Mouse (Mus musculus) intestine, embryonic 16.5 days (tissue): ENCODE data around the gene Ppargc1a. TPM values are rescaled to one million over a fixed set of nuclear protein-coding genes. Genes with fewer than 3 reads are reported as not detected.
A peak's percentile ranks its signal among the peaks of the same experiment; 100 is the strongest.

ENCODE experiments used
- ATAC-seq: fragments of 200-750 bp; cut with Nextera tagmentation; 2 replicates; pipeline ENCODE4 v1.8.0; 2017; ENCODE audit warnings: moderate TSS enrichment, moderate library complexity
- H3K27ac ChIP-seq: fragments of 300-500 bp; sonication (generic); 2 replicates; pipeline ENCODE4 v1.5.1; 2014; ENCODE audit warnings: mild to moderate bottlenecking, low read length
- H3K27me3 ChIP-seq: fragments of 300-500 bp; sonication (generic); replicated peaks from 2 replicates; pipeline ENCODE4 v1.6.1; 2014; ENCODE audit warnings: low read length, control low read depth, mixed read lengths; ENCODE audit not compliant: control insufficient read depth, insufficient read depth
- H3K36me3 ChIP-seq: fragments of 300-500 bp; sonication (generic); 2 replicates; pipeline ENCODE4 v1.6.1; 2014; ENCODE audit warnings: low read length, control low read depth; ENCODE audit not compliant: control insufficient read depth, insufficient read depth
- H3K4me1 ChIP-seq: fragments of 300-500 bp; sonication (generic); 2 replicates; pipeline ENCODE4 v1.6.1; 2014; ENCODE audit warnings: low read length, control low read depth, mixed read lengths; ENCODE audit not compliant: control insufficient read depth, insufficient read depth
- H3K4me2 ChIP-seq: fragments of 300-500 bp; sonication (generic); 2 replicates; pipeline ENCODE4 v1.6.1; 2014; ENCODE audit warnings: low read depth, low read length, control low read depth
- H3K4me3 ChIP-seq: fragments of 300-500 bp; sonication (generic); 2 replicates; pipeline ENCODE4 v1.5.1; 2014; ENCODE audit warnings: mild to moderate bottlenecking, low read length
- H3K9ac ChIP-seq: fragments of 300-500 bp; sonication (generic); 2 replicates; pipeline ENCODE4 v1.6.1; 2014; ENCODE audit warnings: low read depth, low read length
- H3K9me3 ChIP-seq: fragments of 300-500 bp; sonication (generic); 2 replicates; pipeline ENCODE4 v1.6.1; 2016; ENCODE audit warnings: low read length, control low read depth; ENCODE audit not compliant: control insufficient read depth
- WGBS: fragments of 180-500 bp; shearing (Covaris S2); extraction: QIAGEN DNeasy Blood & Tissue Kit; methylation state at CpG from one replicate; pipeline ENCODE4 v1.1.7; 2014; 5-methylcytosine and 5-hydroxymethylcytosine counted together
- polyA plus RNA-seq: library from polyadenylated mRNA; unstranded; fragments of >200 nt; fragmentation: Nextera tagmentation; extraction: Ambion mirVana; gene quantifications from 2 replicates; pipeline ENCODE4 v1.2.1, GENCODE M21; 2015

Ppargc1a gene
- polyA plus RNA-seq, 1 experiment from 2014 or later: 8.9 TPM

DNA sequence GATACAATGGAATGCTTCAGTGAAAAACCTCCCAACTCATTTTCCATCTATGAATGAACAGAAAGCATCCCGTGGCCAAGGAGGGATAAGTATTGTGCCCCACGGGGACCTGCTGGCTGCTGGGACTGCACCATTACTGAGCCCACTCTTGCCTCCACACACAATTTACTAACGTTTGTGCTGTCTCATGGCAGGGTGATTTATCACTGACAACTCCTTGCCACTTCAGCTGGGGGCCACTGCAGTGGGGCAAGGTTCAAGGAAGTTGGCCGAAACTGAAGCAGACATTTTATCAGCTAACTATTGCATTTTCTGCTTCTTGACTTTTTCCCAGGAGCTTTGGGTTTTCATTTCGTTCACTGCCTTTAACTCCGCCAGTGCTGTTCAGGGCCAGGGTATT, 17.5 kb upstream of the Ppargc1a start:
- H3K4me1 ChIP-seq: peaks cover 3% of the 10 kb centered on the region
- no peak overlapping the region for H3K4me2 ChIP-seq
- WGBS: 37% methylated on average over 6 of the region's 6 CpGs
- 0 out of 2 replicates have a peak overlapping the region, but pooled peaks have one; percentile 2 for H3K9ac ChIP-seq
- peak; percentile 80 for ATAC-seq
- H3K9me3 ChIP-seq: no peaks in the 10 kb centered on the region
- H3K27me3 ChIP-seq: no peaks in the 10 kb centered on the region
- H3K4me3 ChIP-seq: no peak overlapping the region
- H3K36me3 ChIP-seq: no peaks in the 10 kb centered on the region
- peak overlapping the region; percentile 11; the same call in 1 of the 2 replicates for H3K27ac ChIP-seq

DNA sequence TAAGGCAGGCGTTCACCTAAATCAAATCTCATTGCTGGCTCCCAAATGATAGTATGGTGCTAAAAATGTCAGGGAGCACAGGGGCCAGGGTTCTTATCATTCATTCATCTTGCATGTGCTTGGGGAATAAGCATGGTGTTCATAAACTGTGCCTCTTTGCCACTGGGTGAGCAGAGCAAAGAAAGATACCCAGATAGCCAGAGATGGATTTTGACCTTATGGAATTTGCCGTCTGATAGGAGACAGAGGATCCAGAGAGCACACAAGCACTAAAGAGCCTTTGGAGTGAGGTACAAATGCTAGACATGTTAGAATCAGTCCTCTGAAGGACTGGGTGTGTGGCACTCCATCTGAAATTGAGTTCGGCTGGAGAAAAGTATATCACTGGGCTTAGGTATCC, 16.7 kb upstream of the Ppargc1a start:
- Histone ChIP-seq H3K9me3 (no peaks in the 10 kb centered on the region), H3K4me2 (no peak overlapping the region), H3K9ac (no peak overlapping the region), H3K36me3 (no peaks in the 10 kb centered on the region), H3K27ac (no peak overlapping the region), H3K4me1 (peaks cover 3% of the 10 kb centered on the region), H3K4me3 (no peak overlapping the region), H3K27me3 (no peaks in the 10 kb centered on the region)
- WGBS: 71% methylated on average over 3 of the region's 3 CpGs
- peak; percentile 73 for ATAC-seq

DNA sequence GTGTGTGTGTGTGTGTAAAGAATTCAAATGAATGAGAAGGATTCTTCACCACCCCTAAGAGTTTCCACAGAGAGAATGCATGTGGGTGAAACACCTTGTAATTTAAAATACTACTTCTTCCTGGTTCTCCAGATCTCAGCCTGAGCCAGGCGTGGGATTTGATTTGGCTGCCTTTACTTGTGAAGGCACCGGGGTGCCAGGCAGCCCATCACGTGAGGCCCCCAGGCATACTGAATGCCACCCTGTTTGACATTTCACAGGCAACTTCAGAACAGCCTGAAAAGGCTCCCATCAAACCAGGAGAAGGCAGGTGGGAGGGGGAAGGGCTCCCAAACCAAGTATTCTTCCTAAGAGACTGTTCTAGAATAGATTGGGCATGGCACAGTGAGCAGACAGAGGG, 16.1 kb upstream of the Ppargc1a start:
- H3K36me3 ChIP-seq: no peaks in the 10 kb centered on the region
- 82% methylated on average over 3 of the region's 3 CpGs for WGBS
- H3K27ac ChIP-seq: no peak overlapping the region
- peaks cover 3% of the 10 kb centered on the region for H3K4me1 ChIP-seq
- H3K9me3 ChIP-seq: no peaks in the 10 kb centered on the region
- ATAC-seq: no peak
- no peak overlapping the region for H3K9ac ChIP-seq
- H3K4me3 ChIP-seq: no peak overlapping the region
- H3K4me2 ChIP-seq: no peak overlapping the region
- H3K27me3 ChIP-seq: no peaks in the 10 kb centered on the region

DNA sequence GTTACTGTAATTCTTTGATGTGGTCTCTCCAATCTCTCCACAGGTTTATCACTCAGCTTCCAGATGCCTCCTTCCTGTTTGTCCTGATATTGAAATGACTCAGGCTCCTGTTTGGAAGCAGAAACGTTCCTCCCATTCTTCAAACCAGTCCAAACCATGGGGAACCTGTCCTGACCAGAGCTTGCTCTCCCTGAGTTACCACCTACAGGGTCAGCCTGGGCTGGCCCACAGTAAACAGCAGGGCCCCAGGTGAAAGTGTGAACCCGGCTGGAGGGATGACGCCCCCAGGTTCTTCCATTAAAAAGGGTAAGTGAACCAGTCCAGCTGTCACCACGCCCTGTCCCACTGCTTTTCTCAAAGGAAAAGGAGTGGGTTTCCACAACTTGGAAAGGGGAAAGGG, 15.5 kb upstream of the Ppargc1a start:
- Histone ChIP-seq H3K27me3 (no peaks in the 10 kb centered on the region), H3K4me2 (no peak overlapping the region), H3K36me3 (no peaks in the 10 kb centered on the region), H3K9me3 (no peaks in the 10 kb centered on the region), H3K27ac (no peak overlapping the region), H3K4me3 (no peak overlapping the region), H3K9ac (no peak overlapping the region), H3K4me1 (peaks cover 3% of the 10 kb centered on the region)
- no peak for ATAC-seq
- 54% methylated on average over 4 of the region's 4 CpGs for WGBS

DNA sequence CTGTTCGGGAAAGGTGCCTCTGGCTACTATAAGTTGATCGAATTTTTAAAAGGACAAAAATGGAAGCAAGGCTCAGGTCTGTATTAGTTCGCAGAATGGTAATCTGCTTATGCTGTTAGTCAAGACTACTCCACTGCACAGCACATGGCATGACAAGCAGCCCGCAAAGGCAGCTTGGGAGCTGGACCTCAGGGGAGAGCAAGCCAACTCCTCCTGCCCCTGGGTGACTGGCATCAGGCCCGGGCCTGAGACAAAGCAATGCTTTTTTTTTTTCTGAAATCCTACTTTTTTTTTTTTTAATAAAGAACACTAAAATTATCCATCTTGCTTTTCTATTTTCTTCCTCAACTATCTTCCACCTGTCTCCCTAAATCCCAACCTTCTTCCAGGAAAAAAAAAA, 15.1 kb upstream of the Ppargc1a start:
- Histone ChIP-seq H3K27me3 (no peaks in the 10 kb centered on the region), H3K4me1 (peaks cover 3% of the 10 kb centered on the region), H3K9ac (no peak overlapping the region), H3K9me3 (no peaks in the 10 kb centered on the region), H3K27ac (no peak overlapping the region), H3K36me3 (no peaks in the 10 kb centered on the region), H3K4me3 (no peak overlapping the region), H3K4me2 (no peak overlapping the region)
- no peak for ATAC-seq
- WGBS: 82% methylated on average over 5 of the region's 5 CpGs

DNA sequence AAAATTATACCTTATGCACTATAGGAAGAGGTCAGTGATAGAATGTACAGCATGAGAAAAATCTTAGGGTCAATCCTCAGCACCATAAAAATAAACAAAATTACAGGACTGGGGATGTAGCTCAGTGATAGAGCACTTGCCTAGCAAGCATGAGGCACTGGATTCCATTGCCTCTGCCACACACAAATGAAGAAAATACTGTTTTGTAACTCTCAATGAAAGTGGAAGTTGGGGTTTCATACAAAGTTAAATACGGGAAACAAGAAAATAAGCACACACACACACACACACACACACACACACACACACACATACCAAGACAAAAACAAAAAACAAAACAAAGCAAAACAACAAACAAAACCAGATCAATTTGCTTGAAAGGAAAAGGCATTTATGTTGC, 10.1 kb upstream of the Ppargc1a start:
- Histone ChIP-seq H3K36me3 (no peaks in the 10 kb centered on the region), H3K4me1 (no peaks in the 10 kb centered on the region), H3K27ac (no peak overlapping the region), H3K4me3 (no peak overlapping the region), H3K9me3 (no peaks in the 10 kb centered on the region), H3K9ac (no peak overlapping the region), H3K4me2 (no peak overlapping the region), H3K27me3 (no peaks in the 10 kb centered on the region)
- ATAC-seq: no peak
- WGBS: 80% methylated on average over 1 of the region's 1 CpGs

DNA sequence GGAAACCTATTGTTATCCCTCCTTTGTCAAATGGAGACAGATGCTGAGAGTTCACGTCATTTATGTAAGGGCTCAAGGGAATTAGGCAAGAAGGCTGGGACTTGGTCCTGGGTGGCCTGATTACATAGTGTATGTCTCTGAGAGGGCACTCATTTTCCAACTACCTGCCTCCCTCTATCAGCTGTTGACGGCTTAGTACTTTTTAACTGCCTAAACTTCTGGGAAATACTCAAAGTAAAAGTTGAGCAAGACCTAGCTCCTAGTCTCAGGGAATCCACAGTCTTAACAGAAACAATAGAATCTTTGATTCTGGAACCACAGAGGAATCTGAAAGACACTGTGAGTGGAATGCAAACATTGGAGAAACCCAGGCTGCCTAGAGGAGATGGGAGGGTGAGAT, 6.2 kb upstream of the Ppargc1a start:
- ATAC-seq: no peak
- Histone ChIP-seq H3K4me1 (no peaks in the 10 kb centered on the region), H3K27me3 (no peaks in the 10 kb centered on the region), H3K4me3 (no peak overlapping the region), H3K4me2 (no peak overlapping the region), H3K9ac (no peak overlapping the region), H3K27ac (no peak overlapping the region), H3K36me3 (no peaks in the 10 kb centered on the region), H3K9me3 (no peaks in the 10 kb centered on the region)
- WGBS: 60% methylated on average over 2 of the region's 2 CpGs

DNA sequence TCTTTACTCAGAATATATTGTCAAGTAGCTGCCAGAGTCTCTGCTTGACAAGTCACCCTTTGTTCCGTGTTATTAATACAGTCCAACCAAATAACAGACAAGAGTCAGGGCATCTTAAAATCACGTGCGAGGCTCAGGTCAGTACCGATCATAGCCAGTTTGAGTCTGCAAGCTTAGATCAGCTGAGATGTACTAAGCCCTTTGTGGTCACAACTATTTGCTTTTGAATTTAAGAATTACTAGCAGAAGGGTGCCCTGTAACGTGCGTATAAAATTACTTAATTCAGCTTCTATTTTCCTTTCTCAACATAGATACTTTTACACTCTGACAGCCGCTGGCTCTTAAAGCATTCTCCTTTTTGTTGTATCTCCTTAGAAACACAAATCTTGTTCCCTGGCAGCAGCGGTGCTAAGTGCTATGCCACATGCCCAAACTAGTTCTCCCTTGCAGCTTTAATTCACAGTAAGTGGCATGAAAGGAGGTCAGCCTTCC, 718 bp upstream of the Ppargc1a start:
- Histone ChIP-seq H3K27ac (no peak overlapping the region), H3K36me3 (no peaks in the 10 kb centered on the region), H3K27me3 (no peaks in the 10 kb centered on the region), H3K9me3 (no peaks in the 10 kb centered on the region), H3K4me2 (no peak overlapping the region), H3K9ac (no peak overlapping the region), H3K4me1 (no peaks in the 10 kb centered on the region), H3K4me3 (no peak overlapping the region)
- ATAC-seq: no peak
- 64% methylated on average over 8 of the region's 8 CpGs for WGBS

DNA sequence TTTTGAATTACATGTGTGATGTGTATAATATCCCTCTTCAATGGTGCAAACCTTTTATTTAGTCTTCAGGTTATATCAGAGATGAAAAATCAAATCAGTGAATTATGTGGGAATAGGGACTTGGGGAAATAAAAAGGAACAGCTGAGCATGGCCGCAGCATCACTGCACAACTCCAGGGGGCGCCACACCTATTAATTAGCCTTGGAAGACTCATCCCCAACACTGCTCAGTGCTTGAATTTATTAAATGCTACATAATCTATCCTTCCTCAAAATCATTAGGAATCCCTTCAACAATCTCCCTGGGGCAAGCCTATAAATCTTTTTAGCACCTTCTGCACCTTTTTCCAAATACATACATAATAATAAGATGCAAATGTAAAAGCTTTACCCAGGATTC, 1.9 kb downstream of the Ppargc1a start:
- ATAC-seq: no peak
- Histone ChIP-seq H3K36me3 (no peaks in the 10 kb centered on the region), H3K4me2 (no peak overlapping the region), H3K4me1 (no peaks in the 10 kb centered on the region), H3K4me3 (no peak overlapping the region), H3K27ac (no peak overlapping the region), H3K9me3 (no peaks in the 10 kb centered on the region), H3K27me3 (no peaks in the 10 kb centered on the region), H3K9ac (no peak overlapping the region)
- 70% methylated on average over 2 of the region's 2 CpGs for WGBS

DNA sequence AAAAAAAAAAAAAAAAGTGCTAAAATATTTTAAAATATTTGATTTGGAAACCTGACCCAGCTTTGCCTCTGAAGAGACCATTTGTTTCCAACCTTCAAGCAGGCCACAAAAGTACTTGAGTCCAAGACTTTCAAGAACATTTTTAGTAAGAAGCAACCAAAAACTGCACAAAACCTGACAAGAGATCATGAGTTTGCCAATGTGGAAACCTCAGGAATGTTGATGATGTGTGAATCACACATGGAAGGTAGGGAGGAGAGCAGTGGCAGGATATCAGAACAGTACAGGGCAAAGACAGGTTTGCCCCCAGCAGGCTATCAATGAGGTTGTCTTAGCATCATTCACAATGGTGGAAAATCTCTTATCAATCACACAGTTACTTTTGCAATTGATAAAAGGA, 2.5 kb downstream of the Ppargc1a start:
- H3K4me2 ChIP-seq: no peak overlapping the region
- H3K36me3 ChIP-seq: no peaks in the 10 kb centered on the region
- no peak overlapping the region for H3K4me3 ChIP-seq
- no peak for ATAC-seq
- H3K27me3 ChIP-seq: no peaks in the 10 kb centered on the region
- no peak overlapping the region for H3K9ac ChIP-seq
- H3K27ac ChIP-seq: no peak overlapping the region
- no peaks in the 10 kb centered on the region for H3K4me1 ChIP-seq
- no peaks in the 10 kb centered on the region for H3K9me3 ChIP-seq
